Mouse (Mus musculus) spleen, adult 2 months (tissue): ENCODE results near the gene Gm21885.

ENCODE experiments used
- CTCF ChIP-seq: fragments of 200-500 bp; IDR thresholded peaks from 2 replicates; pipeline ENCODE4 v1.5.1; 2011; ENCODE audit warnings: mild to moderate bottlenecking, inconsistent platforms; ENCODE audit not compliant: insufficient read depth, insufficient read length, insufficient replicate concordance; ENCODE audit errors: extremely low read depth
- POLR2A ChIP-seq: fragments of 200-500 bp; IDR thresholded peaks from 2 replicates; pipeline ENCODE4 v1.6.1; 2011; ENCODE audit warnings: low read depth, low read length, inconsistent platforms

DNA sequence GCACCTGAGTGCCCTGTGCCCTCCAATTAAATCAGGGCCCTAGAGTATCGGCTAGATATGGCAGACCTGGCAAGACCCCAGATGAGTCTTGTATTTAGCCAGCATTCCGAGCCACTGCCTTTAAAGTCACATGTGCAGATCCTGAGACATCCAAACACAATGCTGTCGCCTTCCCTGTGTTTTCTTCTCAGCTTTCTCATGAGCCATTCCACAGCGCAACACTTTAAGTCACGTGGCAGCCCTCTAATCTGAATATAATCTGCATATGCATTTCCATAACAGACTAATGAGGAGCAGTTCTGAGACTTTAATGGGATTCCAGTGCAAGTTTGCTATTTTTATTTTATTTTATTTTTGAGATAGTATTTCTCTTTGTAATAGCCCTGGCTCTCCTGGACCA is 25.9 kb upstream of the Gm21885 start:
- TF ChIP-seq CTCF: no peak
- TF ChIP-seq POLR2A: no peak
